Mouse (Mus musculus): ENCODE measurements around the gene Hcls1.

- TF ChIP-seq CTCF (IDR thresholded peaks at IDR 0.05; ENCODE audit: extremely low read depth, insufficient read depth, insufficient read length, insufficient replicate concordance) (no peak), POLR2A (IDR thresholded peaks at IDR 0.05; ENCODE audit: low read depth, low read length) (no peak)
Observed at GRCm38 (mm10) chr16:36920410-36920809, 14.4 kb upstream of the Hcls1 start.
